12 mouse cellular contexts compared by ENCODE assay signal in genomic region chr1:74302229-74302628, GRCm38 (mm10). TPM values are rescaled to one million over a fixed set of nuclear protein-coding genes. Genes with fewer than 3 reads are reported as not detected.
A peak's percentile ranks its signal among the peaks of the same experiment; 100 is the strongest.
DNase-seq lines count a peak whose midpoint lies in the region; ATAC-seq and TF ChIP-seq lines count a peak whose summit lies in the region.
"Had no signal": no experiment of that assay in that cellular context is flagged by ENCODE, and none has a peak within 500 bp of the region (broad histone marks: within the 10 kb centered on the region; RNA-seq: fewer than 3 reads in every experiment).

No protein-coding gene starts in this region.

- no peaks in the 10 kb centered on the region for H3K36me3 ChIP-seq in lung, postnatal 0 days (ENCODE audit: insufficient read depth, low read length)
- no peaks in the 10 kb centered on the region for H3K36me3 ChIP-seq in stomach, embryonic 14.5 days (ENCODE audit: control insufficient read depth, insufficient read depth, low read length)
- H3K36me3 ChIP-seq: midbrain, embryonic 12.5 days had no signal

- peaks cover 57% of the 10 kb centered on the region for H3K4me1 ChIP-seq in lung, postnatal 0 days (ENCODE audit: insufficient read depth, low read depth, low read length)
- peaks cover 28% of the 10 kb centered on the region for H3K4me1 ChIP-seq in stomach, embryonic 14.5 days (ENCODE audit: control insufficient read depth, insufficient read depth, low read length)

- H3K27ac ChIP-seq in lung, postnatal 0 days (ENCODE audit: low read length) = peak overlapping the region; percentile 99
- H3K27ac ChIP-seq in stomach, embryonic 14.5 days (ENCODE audit: low read length) = no peak overlapping the region
- H3K27ac ChIP-seq: midbrain, embryonic 12.5 days had no signal

- H3K4me3 ChIP-seq in lung, postnatal 0 days (ENCODE audit: low read depth, low read length) = peak overlapping the region; percentile 87
- no peak overlapping the region for H3K4me3 ChIP-seq in stomach, embryonic 14.5 days (ENCODE audit: low read depth, low read length)
- H3K4me3 ChIP-seq: midbrain, embryonic 12.5 days had no signal

- WGBS in lung, postnatal 0 days = 78% methylated on average over 7 of the region's 7 CpGs
- WGBS in stomach, embryonic 14.5 days = 87% methylated on average over 7 of the region's 7 CpGs

- no peak for TF ChIP-seq CTCF in lung, postnatal 0 days (IDR thresholded peaks at IDR 0.05)

- DNase-seq in cerebellum, adult 8-10 months = peak; percentile 8
- DNase-seq in cerebellum, postnatal 4 days (ENCODE audit: low spot score in 2 of 2) = no peak
- DNase-seq in kidney, adult 9 months = peak; percentile 9
- no peak for DNase-seq in kidney, adult 11 months
- DNase-seq in lung, postnatal 0 days (ENCODE audit: low spot score) = no peak
- no peak for DNase-seq in lung, postnatal 10 days
- no peak for DNase-seq in cerebellum, postnatal 25 days
- DNase-seq: layer of hippocampus, postnatal 36 days; spleen, adult 18-20 months had no signal

- TF ChIP-seq EP300 in lung, postnatal 0 days (IDR thresholded peaks at IDR 0.05) = no peak

- no peaks in the 10 kb centered on the region for H3K9me3 ChIP-seq in lung, postnatal 0 days (ENCODE audit: low read length)
- no peaks in the 10 kb centered on the region for H3K9me3 ChIP-seq in stomach, embryonic 14.5 days (ENCODE audit: control insufficient read depth, low read depth, low read length)
- H3K9me3 ChIP-seq: midbrain, embryonic 12.5 days had no signal

- H3K27me3 ChIP-seq in lung, postnatal 0 days (replicated peaks; ENCODE audit: insufficient read depth, low read length) = no peaks in the 10 kb centered on the region
- H3K27me3 ChIP-seq in stomach, embryonic 14.5 days (ENCODE audit: control insufficient read depth, insufficient read depth, low read length) = no peaks in the 10 kb centered on the region

- peak overlapping the region; percentile 67 for H3K4me2 ChIP-seq in lung, postnatal 0 days (replicated peaks; ENCODE audit: low read depth, low read length)
- peak overlapping the region; percentile 70 for H3K4me2 ChIP-seq in stomach, embryonic 14.5 days (replicated peaks; ENCODE audit: low read depth, low read length)
- H3K4me2 ChIP-seq: midbrain, embryonic 12.5 days had no signal

- no peak for ATAC-seq in lung, postnatal 0 days
- no peak for ATAC-seq in stomach, embryonic 14.5 days (ENCODE audit: insufficient number of reproducible peaks, insufficient read depth, low FRiP score, low read depth)
- ATAC-seq: inflammation-experienced regulatory T-cells, adult 6 months had no signal

- peak overlapping the region; percentile 97; the same call in 1 of the 2 replicates for H3K9ac ChIP-seq in lung, postnatal 0 days (replicated peaks; ENCODE audit: low read depth)
- no peak overlapping the region for H3K9ac ChIP-seq in stomach, embryonic 14.5 days (replicated peaks; ENCODE audit: low read depth, low read length)
- H3K9ac ChIP-seq: midbrain, embryonic 12.5 days had no signal

RNA-seq across cellular contexts. Expression of gene Tmbim1, which starts 3.2 kb away (rescaled TPM):
- polyA plus RNA-seq in lung, postnatal 0 days (2015; fragmentation: Nextera tagmentation; extraction: Ambion mirVana) = 148 and 149 TPM in 2 replicates
- 50.1 and 53.9 TPM in 2 replicates for polyA plus RNA-seq in stomach, embryonic 14.5 days (2014; fragmentation: Nextera tagmentation; extraction: Ambion mirVana)

RNA-seq across cellular contexts. Expression of gene Pnkd, which starts 17.5 kb away (rescaled TPM):
- 88.7 and 91.4 TPM in 2 replicates for polyA plus RNA-seq in lung, postnatal 0 days (2015; fragmentation: Nextera tagmentation; extraction: Ambion mirVana)
- 122 and 132 TPM in 2 replicates for polyA plus RNA-seq in stomach, embryonic 14.5 days (2014; fragmentation: Nextera tagmentation; extraction: Ambion mirVana)

RNA-seq across cellular contexts. Expression of gene Aamp, which starts 17.7 kb away (rescaled TPM):
- 213 and 214 TPM in 2 replicates for polyA plus RNA-seq in lung, postnatal 0 days (2015; fragmentation: Nextera tagmentation; extraction: Ambion mirVana)
- 240 and 261 TPM in 2 replicates for polyA plus RNA-seq in stomach, embryonic 14.5 days (2014; fragmentation: Nextera tagmentation; extraction: Ambion mirVana)

RNA-seq across cellular contexts. Expression of gene Gpbar1, which starts 23.9 kb away (rescaled TPM):
- 0.18 and 0.30 TPM in 2 replicates for polyA plus RNA-seq in lung, postnatal 0 days (2015; fragmentation: Nextera tagmentation; extraction: Ambion mirVana)
- polyA plus RNA-seq in stomach, embryonic 14.5 days (2014; fragmentation: Nextera tagmentation; extraction: Ambion mirVana) = 3.5 and 4.1 TPM in 2 replicates
- polyA plus RNA-seq: midbrain, embryonic 12.5 days had no signal

RNA-seq across cellular contexts. Expression of gene Catip, which starts 59.7 kb away (rescaled TPM):
- polyA plus RNA-seq in lung, postnatal 0 days (2015; fragmentation: Nextera tagmentation; extraction: Ambion mirVana) = 3.4 and 5.1 TPM in 2 replicates
- 0.69 and 0.81 TPM in 2 replicates for polyA plus RNA-seq in stomach, embryonic 14.5 days (2014; fragmentation: Nextera tagmentation; extraction: Ambion mirVana)
- polyA plus RNA-seq: inflammation-experienced regulatory T-cells, adult 6 months had no signal

Comparison
In these comparisons a context has a peak if more than half of its experiments do, and no peak if none do; other contexts are left out.
1. DNase-seq: peak in cerebellum, adult 8-10 months (single experiment) and kidney, adult 9 months (single experiment); none in cerebellum, postnatal 4 days (0 of 2), kidney, adult 11 months (single experiment), lung, postnatal 0 days (single experiment), lung, postnatal 10 days (single experiment) and cerebellum, postnatal 25 days (0 of 2).